Mouse (Mus musculus) small intestine, adult 2 months (tissue): Measurements from ENCODE around the gene Zbtb25. TPM values are rescaled to one million over a fixed set of nuclear protein-coding genes. Genes with fewer than 3 reads are reported as not detected.

Experiments used
- H3K27ac ChIP-seq: fragments of 200-500 bp; 2 replicates; pipeline ENCODE4 v1.5.1; 2012; ENCODE audit warnings: low read depth, low read length, control low read depth, inconsistent platforms; ENCODE audit not compliant: insufficient read depth
- H3K27me3 ChIP-seq: fragments of 200-500 bp; 2 replicates; pipeline ENCODE4 v1.6.1; 2012; ENCODE audit warnings: mild to moderate bottlenecking, moderate library complexity, low read length, inconsistent platforms; ENCODE audit not compliant: control insufficient read depth, insufficient read depth
- H3K36me3 ChIP-seq: fragments of 200-500 bp; 2 replicates; pipeline ENCODE4 v1.6.1; 2012; ENCODE audit warnings: mild to moderate bottlenecking, low read length, control low read depth, inconsistent platforms; ENCODE audit not compliant: control insufficient read depth, insufficient read depth
- H3K4me1 ChIP-seq: fragments of 200-500 bp; 2 replicates; pipeline ENCODE4 v1.6.1; 2012; ENCODE audit warnings: low read length, inconsistent platforms, mixed read lengths; ENCODE audit not compliant: control insufficient read depth, insufficient read depth, insufficient read length
- H3K4me3 ChIP-seq: fragments of 200-500 bp; 2 replicates; pipeline ENCODE4 v1.5.1; 2012; ENCODE audit warnings: low read depth, mild to moderate bottlenecking, control low read depth, inconsistent platforms, low read length, moderate library complexity
- CTCF ChIP-seq: fragments of 200-500 bp; IDR thresholded peaks from 2 replicates; pipeline ENCODE4 v1.5.1; 2012; ENCODE audit warnings: low read depth, mild to moderate bottlenecking, control low read depth, inconsistent platforms, low read length, moderate library complexity, mixed read lengths; ENCODE audit not compliant: insufficient replicate concordance, insufficient read length; ENCODE audit errors: extremely low read depth
- POLR2A ChIP-seq: fragments of 200-500 bp; IDR thresholded peaks from 2 replicates; pipeline ENCODE4 v1.6.1; 2012; ENCODE audit warnings: low read depth, mild to moderate bottlenecking, control low read depth, inconsistent platforms, low read length, moderate library complexity
- WGBS: fragments of 180-500 bp; shearing (Covaris S2); methylation state at CpG from one replicate; pipeline ENCODE4 v1.1.7; 2018; 5-methylcytosine and 5-hydroxymethylcytosine counted together
- polyA plus RNA-seq: library from polyadenylated mRNA; depleted of rRNA; stranded (reverse); fragments of >200 nt; gene quantifications from 2 replicates; pipeline ENCODE4 v1.2.3, GENCODE M21; 2012

Zbtb25 gene
- polyA plus RNA-seq, 1 experiment, result 2.2 TPM

DNA sequence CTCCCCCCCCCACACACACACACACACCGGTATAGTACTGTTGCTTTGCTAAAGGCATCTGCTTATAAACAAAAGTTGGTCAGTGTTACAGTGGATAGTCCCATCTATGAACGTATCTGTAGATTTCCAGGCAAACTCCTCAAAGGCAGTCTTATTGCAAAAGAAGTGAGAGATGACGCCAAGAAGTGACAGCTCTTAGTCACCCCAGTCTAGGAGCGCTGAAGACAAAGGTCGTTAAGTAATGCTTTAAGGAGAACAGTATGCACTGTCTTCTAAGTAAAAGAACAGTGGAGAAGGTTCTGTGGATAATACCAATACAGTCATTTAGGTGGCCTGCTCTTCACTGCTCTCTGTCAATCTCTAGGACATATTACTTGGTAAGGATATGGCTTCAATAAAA is 23.6 kb upstream of the Zbtb25 start:
- no peak for TF ChIP-seq CTCF
- no peak for TF ChIP-seq POLR2A
- Histone ChIP-seq H3K4me1 (no peaks in the 10 kb centered on the region), H3K27me3 (no peaks in the 10 kb centered on the region), H3K4me3 (no peak overlapping the region), H3K36me3 (peaks cover 13% of the 10 kb centered on the region), H3K27ac (no peak overlapping the region)
- 72% methylated on average over 5 of the region's 5 CpGs for WGBS

DNA sequence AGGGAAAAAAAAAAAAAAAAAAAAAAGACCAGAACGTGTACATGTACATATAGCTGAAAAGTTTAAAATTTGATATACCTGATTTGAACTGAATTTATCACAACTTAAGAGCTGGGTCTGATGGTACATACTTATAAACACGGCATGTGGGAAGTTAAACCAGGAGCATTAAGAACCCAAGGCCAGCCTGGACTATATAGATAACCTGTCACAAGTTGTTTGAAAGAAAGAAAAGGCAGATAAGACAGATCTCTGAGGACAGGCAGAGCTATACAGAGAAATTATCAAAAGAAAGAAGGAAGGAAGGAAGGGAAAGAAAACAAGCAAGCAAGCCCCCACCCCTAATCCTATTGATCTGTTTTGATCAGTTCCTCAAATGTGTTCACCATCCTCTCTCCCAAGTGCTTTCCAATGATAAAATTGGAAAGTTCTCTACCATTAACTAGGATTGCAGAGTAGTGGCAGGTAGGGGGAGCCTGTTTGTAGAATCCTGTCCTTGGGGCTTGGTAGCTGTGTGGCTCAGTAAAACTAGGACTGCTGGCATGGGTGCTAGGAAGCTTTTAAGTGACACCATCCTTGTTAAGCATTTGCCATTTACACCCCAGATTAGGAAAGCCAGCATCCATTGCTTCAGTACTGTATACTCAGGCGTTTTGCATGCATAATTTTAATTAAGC is 22.3 kb upstream of the Zbtb25 start:
- Histone ChIP-seq H3K4me1 (no peaks in the 10 kb centered on the region), H3K27ac (no peak overlapping the region), H3K36me3 (peaks cover 18% of the 10 kb centered on the region), H3K27me3 (no peaks in the 10 kb centered on the region), H3K4me3 (no peak overlapping the region)
- WGBS, result 74% methylated on average over 3 of the region's 3 CpGs
- no peak for TF ChIP-seq POLR2A
- TF ChIP-seq CTCF, result no peak

- no peaks in the 10 kb centered on the region for H3K27me3 ChIP-seq
- TF ChIP-seq POLR2A (no peak), CTCF (no peak)
- no peak overlapping the region for H3K4me3 ChIP-seq
- H3K36me3 ChIP-seq, result peaks cover 27% of the 10 kb centered on the region
- WGBS, result 82% methylated on average over 11 of the region's 11 CpGs
- no peak overlapping the region for H3K27ac ChIP-seq
- no peaks in the 10 kb centered on the region for H3K4me1 ChIP-seq
Measured at GRCm38 (mm10) chr12:76388794-76389193, 19.4 kb upstream of the Zbtb25 start.

DNA sequence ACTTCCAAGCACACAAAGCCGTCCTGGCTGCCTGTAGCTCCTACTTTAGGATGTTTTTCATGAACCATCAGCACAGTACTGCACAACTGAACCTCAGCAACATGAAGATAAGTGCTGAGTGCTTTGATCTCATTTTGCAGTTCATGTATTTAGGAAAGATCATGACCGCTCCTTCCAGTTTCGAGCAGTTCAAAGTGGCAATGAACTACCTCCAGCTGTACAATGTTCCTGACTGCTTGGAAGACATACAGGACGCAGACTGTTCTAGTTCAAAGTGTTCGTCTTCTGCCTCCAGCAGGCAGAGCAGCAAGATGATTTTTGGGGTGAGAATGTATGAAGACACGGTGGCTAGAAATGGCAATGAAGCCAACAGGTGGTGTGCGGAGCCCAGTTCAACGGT is 15.9 kb upstream of the Zbtb25 start:
- 90% methylated on average over 8 of the region's 8 CpGs for WGBS

GRCm38 (mm10) chr12:76380151-76380550 is 10.7 kb upstream of the Zbtb25 start:
- H3K27ac ChIP-seq, result no peak overlapping the region
- 53% methylated on average over 7 of the region's 7 CpGs for WGBS
- no peaks in the 10 kb centered on the region for H3K36me3 ChIP-seq
- H3K4me3 ChIP-seq, result no peak overlapping the region
- peaks cover 5% of the 10 kb centered on the region; the same call in 1 of the 2 replicates for H3K4me1 ChIP-seq
- H3K27me3 ChIP-seq, result no peaks in the 10 kb centered on the region
- TF ChIP-seq POLR2A (no peak), CTCF (no peak)

More for the DNA sequence above, 15.9 kb upstream of the Zbtb25 start:
- Histone ChIP-seq H3K4me1 (no peaks in the 10 kb centered on the region), H3K36me3 (peaks cover 25% of the 10 kb centered on the region), H3K27me3 (no peaks in the 10 kb centered on the region), H3K27ac (no peak overlapping the region), H3K4me3 (no peak overlapping the region)
- TF ChIP-seq CTCF, result no peak
- no peak for TF ChIP-seq POLR2A

DNA sequence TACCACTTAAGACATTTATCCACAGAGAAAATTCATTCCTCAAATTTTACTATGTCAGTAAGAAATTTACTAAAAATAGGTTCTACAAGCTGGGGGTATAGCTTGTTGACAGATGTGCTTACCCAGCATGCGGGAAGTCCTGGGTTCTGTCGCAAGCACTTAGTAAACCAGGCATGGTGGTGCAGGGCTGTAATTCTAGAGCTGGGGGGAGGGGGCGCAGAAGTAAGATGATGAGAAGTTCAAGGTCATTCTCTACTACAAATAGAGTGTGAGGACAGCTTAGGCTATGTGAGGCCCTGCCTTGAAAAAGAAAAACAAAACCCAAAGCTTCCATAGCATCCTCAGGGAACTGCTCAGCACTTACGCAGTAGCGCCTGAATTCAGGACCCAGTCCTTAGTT is 9.2 kb upstream of the Zbtb25 start:
- no peak overlapping the region for H3K27ac ChIP-seq
- no peaks in the 10 kb centered on the region for H3K36me3 ChIP-seq
- WGBS, result 89% methylated on average over 5 of the region's 5 CpGs
- H3K4me3 ChIP-seq, result no peak overlapping the region
- no peaks in the 10 kb centered on the region for H3K27me3 ChIP-seq
- peaks cover 5% of the 10 kb centered on the region; the same call in 1 of the 2 replicates for H3K4me1 ChIP-seq
- TF ChIP-seq CTCF (no peak), POLR2A (no peak)

DNA sequence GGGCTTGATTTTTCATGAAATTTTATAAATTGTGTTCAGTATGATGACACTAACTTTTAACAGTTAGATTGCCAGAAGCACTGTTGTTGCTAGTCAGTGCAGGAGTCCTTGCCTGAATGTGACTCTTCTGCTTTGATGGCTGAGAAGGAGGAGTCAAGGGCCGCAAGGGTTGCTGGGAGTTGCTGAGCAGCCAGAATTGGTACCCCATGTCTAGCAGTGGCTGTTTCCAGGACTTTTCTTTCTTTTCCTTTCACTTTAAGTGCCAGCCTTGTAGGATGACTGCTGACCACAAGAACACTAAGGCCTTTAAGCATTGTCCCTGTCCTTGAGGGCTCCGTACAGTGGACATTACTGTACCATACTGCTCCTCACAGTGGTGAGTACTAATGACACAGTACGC is 8.3 kb upstream of the Zbtb25 start:
- TF ChIP-seq CTCF (no peak), POLR2A (no peak)

GRCm38 (mm10) chr12:76377059-76377458 is 7.7 kb upstream of the Zbtb25 start:
- Histone ChIP-seq H3K27me3 (no peaks in the 10 kb centered on the region), H3K4me3 (no peak overlapping the region), H3K4me1 (peaks cover 7% of the 10 kb centered on the region; the same call in 1 of the 2 replicates), H3K27ac (no peak overlapping the region), H3K36me3 (no peaks in the 10 kb centered on the region)
- TF ChIP-seq POLR2A (no peak), CTCF (no peak)
- WGBS, result 92% methylated on average over 6 of the region's 6 CpGs

More for the DNA sequence above, 8.3 kb upstream of the Zbtb25 start:
- WGBS, result 84% methylated on average over 3 of the region's 3 CpGs
- H3K27me3 ChIP-seq, result no peaks in the 10 kb centered on the region
- peaks cover 5% of the 10 kb centered on the region; the same call in 1 of the 2 replicates for H3K4me1 ChIP-seq
- H3K27ac ChIP-seq, result no peak overlapping the region
- H3K4me3 ChIP-seq, result no peak overlapping the region
- H3K36me3 ChIP-seq, result no peaks in the 10 kb centered on the region
